Mouse (Mus musculus) brown adipose tissue, adult 24 weeks (tissue): Measurements from ENCODE around the gene Zkscan14. TPM values are rescaled to one million over a fixed set of nuclear protein-coding genes. Genes with fewer than 3 reads are reported as not detected.

Experiments
- H3K27ac ChIP-seq: fragments of 200-500 bp; replicated peaks from 2 replicates; pipeline ENCODE4 v1.5.1; 2012; ENCODE audit warnings: low read depth, mild to moderate bottlenecking, low read length
- H3K4me1 ChIP-seq: fragments of 200-500 bp; 2 replicates; pipeline ENCODE4 v1.6.1; 2012; ENCODE audit warnings: low read length, mixed read lengths; ENCODE audit not compliant: control insufficient read depth, insufficient read depth, insufficient read length
- H3K4me3 ChIP-seq: fragments of 200-500 bp; 2 replicates; pipeline ENCODE4 v1.5.1; 2012; ENCODE audit warnings: low read depth, mild to moderate bottlenecking, low read length, moderate library complexity; ENCODE audit not compliant: insufficient read depth
- polyA plus RNA-seq: library from polyadenylated mRNA; stranded (reverse); fragments of >200 nt; gene quantifications from 2 replicates; pipeline ENCODE4 v1.2.4, GENCODE M21; 2012; ENCODE audit not compliant: missing spikeins, insufficient read depth, insufficient read length

Gene Zkscan14
- polyA plus RNA-seq, 1 experiment = 8.1 TPM

DNA sequence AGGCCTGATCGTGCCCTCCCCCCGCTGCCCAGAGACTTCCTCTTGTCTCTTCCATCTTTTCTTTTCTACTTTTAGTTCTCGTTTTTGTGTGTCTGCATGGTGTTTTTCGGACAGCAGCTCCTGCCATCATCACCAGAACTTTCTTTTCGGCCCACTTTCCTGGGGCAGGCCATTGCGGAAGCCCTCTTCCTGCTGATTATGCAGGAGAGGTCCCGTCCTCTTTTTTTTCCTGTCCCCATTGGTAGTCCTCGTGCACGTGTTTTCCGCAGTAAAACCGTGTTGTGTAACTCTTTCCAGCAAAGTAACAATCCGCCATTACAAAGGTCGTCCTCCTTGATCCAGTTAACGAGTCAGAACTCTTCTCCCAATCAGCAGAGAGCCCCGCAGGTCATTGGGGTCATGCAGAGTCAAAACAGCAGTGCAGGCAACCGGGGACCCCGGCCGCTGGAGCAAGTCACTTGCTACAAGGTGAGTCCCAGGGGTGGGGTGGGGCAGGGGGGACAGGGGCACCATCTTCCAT is 23.1 kb downstream of the Zkscan14 start:
- Histone ChIP-seq H3K4me1 (no peaks in the 10 kb centered on the region), H3K27ac (no peak overlapping the region), H3K4me3 (no peak overlapping the region)

DNA sequence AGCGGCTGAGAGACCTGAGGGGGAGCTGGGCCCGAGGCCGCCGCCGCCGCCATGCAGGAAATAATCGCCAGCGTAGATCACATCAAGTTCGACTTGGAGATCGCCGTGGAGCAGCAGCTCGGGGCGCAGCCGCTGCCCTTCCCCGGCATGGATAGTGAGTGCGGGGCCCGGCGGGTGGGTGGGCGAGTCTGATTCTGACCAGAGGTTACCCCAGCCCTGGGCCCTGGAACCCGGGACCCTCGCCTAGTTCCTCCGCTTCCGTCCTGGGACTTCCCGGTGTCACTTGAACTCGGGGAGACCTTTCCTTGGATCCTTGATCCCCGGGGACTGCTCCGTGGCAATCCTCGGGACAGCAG is 34.4 kb downstream of the Zkscan14 start:
- Histone ChIP-seq H3K4me1 (peaks cover 7% of the 10 kb centered on the region), H3K4me3 (peak overlapping the region; percentile 82), H3K27ac (peak overlapping the region; percentile 40; the same call in 1 of the 2 replicates)

DNA sequence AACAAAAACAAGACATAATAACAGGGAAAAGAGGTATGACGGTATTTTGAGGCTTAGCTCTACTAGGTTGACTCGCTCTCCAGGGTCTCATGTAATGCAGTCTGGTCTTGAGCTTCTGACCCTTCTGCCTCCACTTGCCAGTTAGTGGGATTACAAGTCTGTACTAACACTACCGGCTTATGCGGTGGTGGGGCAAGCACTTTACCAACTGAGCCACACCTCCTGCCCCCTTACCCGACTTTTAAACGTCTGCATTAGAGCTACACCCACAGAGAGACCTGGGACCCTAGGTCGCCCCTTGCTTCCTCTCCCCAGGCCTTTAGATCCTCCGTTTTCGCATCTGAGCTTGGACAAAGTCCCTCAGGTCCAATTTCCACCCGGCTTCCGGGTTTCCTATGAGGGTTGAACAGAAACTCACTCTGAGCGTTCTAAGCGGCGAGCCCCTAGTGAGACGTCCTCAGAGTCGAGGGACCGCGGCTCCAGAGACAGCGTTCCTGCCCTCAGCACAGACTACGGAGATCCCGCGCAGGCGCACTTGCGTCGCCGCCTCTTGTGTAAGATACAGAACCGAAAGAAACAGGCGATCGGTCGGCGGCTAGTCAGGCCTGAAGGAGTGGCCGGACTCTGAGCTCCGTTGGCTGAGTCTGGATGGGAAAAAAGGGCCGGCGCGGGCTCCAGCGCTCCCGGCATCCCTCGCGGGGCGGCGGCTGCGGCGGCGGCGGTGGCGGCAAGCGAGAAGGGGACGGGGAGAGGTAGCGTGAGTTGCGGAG is 34.9 kb downstream of the Zkscan14 start, which contains the start of the genes Ptcd1 and Cpsf4:
Gene Ptcd1 (minus strand): TSS at position 573 of the 770 bp plus-strand sequence.
Gene Cpsf4 (plus strand): TSS at position 678 of the 770 bp plus-strand sequence.
- Histone ChIP-seq H3K4me1 (peaks cover 7% of the 10 kb centered on the region), H3K4me3 (peak within 1 kb of the TSS; percentile 82), H3K27ac (peak within 1 kb of the TSS; percentile 70)

DNA sequence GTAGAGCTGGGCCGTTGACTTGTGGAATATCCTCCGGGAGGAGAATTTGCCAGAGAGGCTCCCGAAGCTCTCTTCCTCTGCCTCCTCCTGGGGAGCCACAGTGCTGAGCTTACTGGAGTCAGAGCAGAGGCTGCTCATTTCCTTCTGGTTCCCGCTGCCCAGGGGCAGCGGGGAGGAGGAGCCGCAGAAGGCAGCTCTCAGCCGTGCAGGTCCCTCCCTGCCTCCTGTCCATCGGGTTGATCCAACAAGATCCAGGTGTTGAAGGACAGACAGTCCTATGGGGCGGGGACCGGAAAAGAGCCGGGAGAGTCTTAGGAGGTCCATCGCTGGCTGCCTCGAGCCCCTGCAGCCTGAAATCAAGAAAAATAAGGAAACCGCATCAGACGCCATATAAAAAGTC is 36.5 kb downstream of the Zkscan14 start:
- peak overlapping the region; percentile 45 for H3K4me3 ChIP-seq
- peak overlapping the region; percentile 78 for H3K27ac ChIP-seq

GRCm38 (mm10) chr5:145164710-145165109 is 37.0 kb downstream of the Zkscan14 start:
- peaks cover 7% of the 10 kb centered on the region for H3K4me1 ChIP-seq
- peak overlapping the region; percentile 78 for H3K27ac ChIP-seq
- peak overlapping the region; percentile 45 for H3K4me3 ChIP-seq

More for the DNA sequence above, 36.5 kb downstream of the Zkscan14 start:
- peaks cover 7% of the 10 kb centered on the region for H3K4me1 ChIP-seq

GRCm38 (mm10) chr5:145161361-145161760 is 40.3 kb downstream of the Zkscan14 start:
- H3K4me1 ChIP-seq = peaks cover 7% of the 10 kb centered on the region
- no peak overlapping the region for H3K27ac ChIP-seq
- no peak overlapping the region for H3K4me3 ChIP-seq

DNA sequence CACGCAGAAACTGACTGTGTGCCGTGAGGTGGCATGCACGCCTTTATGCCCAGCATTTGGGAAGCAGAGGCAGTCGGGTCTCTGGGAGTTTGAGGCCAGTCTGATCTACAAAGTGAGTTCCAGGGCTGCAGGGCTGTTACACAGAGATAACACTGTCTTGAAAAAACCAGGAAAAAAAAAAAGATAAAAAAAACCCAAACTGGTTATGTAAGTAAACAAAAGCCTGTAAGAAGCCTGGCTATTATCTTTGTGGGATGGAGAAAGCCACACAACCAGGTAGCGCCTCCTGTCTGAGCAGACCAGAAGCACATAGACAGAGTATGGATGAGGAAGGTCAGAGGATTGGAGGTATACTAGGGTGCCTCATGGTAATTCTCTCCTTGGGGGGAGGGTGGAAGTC is 49.0 kb downstream of the Zkscan14 start:
- H3K4me1 ChIP-seq = no peaks in the 10 kb centered on the region
- H3K27ac ChIP-seq = no peak overlapping the region
- no peak overlapping the region for H3K4me3 ChIP-seq

- no peak overlapping the region for H3K27ac ChIP-seq
- H3K4me3 ChIP-seq = no peak overlapping the region
- H3K4me1 ChIP-seq = no peaks in the 10 kb centered on the region
These were observed 52.4 kb downstream of the Zkscan14 start for GRCm38 (mm10) chr5:145149294-145149693.

GRCm38 (mm10) chr5:145147748-145148147 is 53.9 kb downstream of the Zkscan14 start:
- H3K27ac ChIP-seq = no peak overlapping the region
- H3K4me3 ChIP-seq = no peak overlapping the region
- no peaks in the 10 kb centered on the region for H3K4me1 ChIP-seq

Other genes starting within 250 kb of the Zkscan14 start
- gene Smurf1, start 236.0 kb downstream of the Zkscan14 start, polyA plus RNA-seq = 12.2 and 15.7 TPM in 2 replicates
- gene Gm4871, start 169.1 kb downstream of the Zkscan14 start, polyA plus RNA-seq = not detected in 2 replicates
- gene 1700018F24Rik, start 158.9 kb downstream of the Zkscan14 start, polyA plus RNA-seq = not detected in 2 replicates
- gene Arpc1a, start 118.0 kb downstream of the Zkscan14 start, polyA plus RNA-seq = 91.1 and 112 TPM in 2 replicates
- not detected in 2 replicates for gene Kpna7, start 117.8 kb downstream of the Zkscan14 start, polyA plus RNA-seq
- gene Arpc1b, start 87.7 kb downstream of the Zkscan14 start, polyA plus RNA-seq = 77.2 and 84.9 TPM in 2 replicates
- gene Pdap1, start 61.6 kb downstream of the Zkscan14 start, polyA plus RNA-seq = 75.0 and 96.2 TPM in 2 replicates
- gene Bud31, start 61.5 kb downstream of the Zkscan14 start, polyA plus RNA-seq = 116 and 156 TPM in 2 replicates
- 17.8 and 18.9 TPM in 2 replicates for gene Ptcd1, start 34.8 kb downstream of the Zkscan14 start, polyA plus RNA-seq
- 7.7 and 10.4 TPM in 2 replicates for gene Cpsf4, start 34.7 kb downstream of the Zkscan14 start, polyA plus RNA-seq
- 3,242 and 3,801 TPM in 2 replicates for gene Atp5j2, start 9.8 kb downstream of the Zkscan14 start, polyA plus RNA-seq
- gene Zkscan5, start 2.7 kb upstream of the Zkscan14 start, polyA plus RNA-seq = 9.5 and 10.1 TPM in 2 replicates
- gene Zfp655, start 29.8 kb upstream of the Zkscan14 start, polyA plus RNA-seq = 27.5 and 33.7 TPM in 2 replicates
- 2.7 and 4.0 TPM in 2 replicates for gene Zscan25, start 78.6 kb upstream of the Zkscan14 start, polyA plus RNA-seq
- gene Cyp3a57, start 143.4 kb upstream of the Zkscan14 start, polyA plus RNA-seq = not detected in 2 replicates